Mouse (Mus musculus): ENCODE measurements at regions not wholly inside any gene's neighbourhood (a gene's known extent, or its start where the extent isn't known, plus 50 kb on each side); places are given as distances from the start of the nearest gene placed in this dataset.

- no peak for DNase-seq
Observed at GRCm38 (mm10) chr4:106116611-106117010, 199.4 kb upstream of the Usp24 start.

- DNase-seq = no peak
Observed at GRCm38 (mm10) chr4:106121306-106121705, 194.7 kb upstream of the Usp24 start.

GRCm38 (mm10) chr4:106123038-106123654 lies 192.9 kb upstream of the Usp24 start:
- DNase-seq = peak; percentile 67 to 75

GRCm38 (mm10) chr4:106127199-106127598 lies 188.8 kb upstream of the Usp24 start:
- no peak for DNase-seq

GRCm38 (mm10) chr4:106127641-106128040 lies 188.4 kb upstream of the Usp24 start:
- DNase-seq = peak in 1 of 2 experiments; percentile 29

GRCm38 (mm10) chr4:106129327-106129726 lies 186.7 kb upstream of the Usp24 start:
- no peak for DNase-seq

GRCm38 (mm10) chr4:106129803-106130202 lies 186.2 kb upstream of the Usp24 start:
- no peak for DNase-seq

GRCm38 (mm10) chr4:106133746-106134730 lies 182.0 kb upstream of the Usp24 start:
- no peak for DNase-seq

- DNase-seq = no peak
Observed at GRCm38 (mm10) chr4:106142741-106143140, 173.3 kb upstream of the Usp24 start.

- DNase-seq = peak in 1 of 2 experiments; percentile 6
Observed at GRCm38 (mm10) chr4:106144351-106145116, 171.5 kb upstream of the Usp24 start.

GRCm38 (mm10) chr4:106146919-106147460 lies 169.0 kb upstream of the Usp24 start:
- DNase-seq = no peak

- no peak for DNase-seq
Observed at GRCm38 (mm10) chr4:106148866-106149265, 167.1 kb upstream of the Usp24 start.

- no peak for DNase-seq
Observed at GRCm38 (mm10) chr4:106149471-106150048, 166.5 kb upstream of the Usp24 start.

- no peak for DNase-seq
Observed at GRCm38 (mm10) chr4:106150775-106151174, 165.2 kb upstream of the Usp24 start.

- no peak for DNase-seq
Observed at GRCm38 (mm10) chr4:106157451-106158179, 158.4 kb upstream of the Usp24 start.

GRCm38 (mm10) chr4:106161592-106161991 lies 154.4 kb upstream of the Usp24 start:
- DNase-seq = no peak

- peak in 1 of 2 experiments; percentile 10 for DNase-seq
Observed at GRCm38 (mm10) chr4:106162551-106162950, 153.5 kb upstream of the Usp24 start.

GRCm38 (mm10) chr4:106163220-106163619 lies 152.8 kb upstream of the Usp24 start:
- no peak for DNase-seq

GRCm38 (mm10) chr4:106167716-106168115 lies 148.3 kb upstream of the Usp24 start:
- DNase-seq = no peak

GRCm38 (mm10) chr4:106168741-106169140 lies 147.3 kb upstream of the Usp24 start:
- no peak for DNase-seq

- DNase-seq = no peak
Observed at GRCm38 (mm10) chr4:106169466-106169865, 146.5 kb upstream of the Usp24 start.

- no peak for DNase-seq
Observed at GRCm38 (mm10) chr4:106170731-106171130, 145.3 kb upstream of the Usp24 start.
